ENCODE assay signal across 8 mouse cellular contexts in genomic region chr17:24886134-24886931, GRCm38 (mm10). TPM values are rescaled to one million over a fixed set of nuclear protein-coding genes. Genes with fewer than 3 reads are reported as not detected.
DNase-seq lines count a peak whose midpoint lies in the region; ATAC-seq lines count a peak whose summit lies in the region.

Gene Nubp2, minus strand, starts transcription at chr17:24886349.
Gene Spsb3, plus strand, starts transcription at chr17:24886643.

- WGBS in lung, embryonic 16.5 days = under 1% methylated on average over 66 of the region's 69 CpGs

- peak within 1 kb of the TSS; percentile 90 for H3K4me3 ChIP-seq in lung, embryonic 16.5 days (ENCODE audit: low read length)

- H3K27ac ChIP-seq in lung, embryonic 16.5 days (ENCODE audit: low read length) = peak within 1 kb of the TSS; percentile 43; the same call in 1 of the 2 replicates

- H3K9me3 ChIP-seq in lung, embryonic 16.5 days (ENCODE audit: control insufficient read depth, low read length) = no peaks in the 10 kb centered on the region

- H3K9ac ChIP-seq in lung, embryonic 16.5 days (ENCODE audit: low read length) = peak within 1 kb of the TSS; percentile 87

- H3K4me2 ChIP-seq in lung, embryonic 16.5 days (ENCODE audit: low read depth, low read length) = peak within 1 kb of the TSS; percentile 90

- DNase-seq in MEL-GATA-1-ER (ENCODE audit: extremely low read depth, low read depth) = peak; percentile 100
- peak; percentile 97 for DNase-seq in cerebellum, adult 8-10 months
- peak; percentile 99 for DNase-seq in forelimb bud, embryonic 11.5 days (ENCODE audit: low read depth, low spot score)
- DNase-seq in layer of hippocampus, adult 9-10 months (ENCODE audit: low spot score) = peak; percentile 99
- peak; percentile 85 for DNase-seq in ovary, postnatal 10 days (ENCODE audit: low spot score)
- peak; percentile 95 to 98 for DNase-seq in thymus, postnatal 10 days (ENCODE audit: low spot score in 2 of 2)

- H3K36me3 ChIP-seq in lung, embryonic 16.5 days (ENCODE audit: control insufficient read depth, insufficient read depth, low read length) = peaks cover 16% of the 10 kb centered on the region

- ATAC-seq in hematopoietic stem cell, adult 5-6 weeks (replicated peaks in 1 of 2; ENCODE audit: insufficient read depth in 1 of 2, low FRiP score in 2 of 2, low TSS enrichment in 1 of 2, low read depth in 1 of 2, poor library complexity in 2 of 2, severe bottlenecking in 2 of 2) = peak; percentile 94 to 95
- peak; percentile 97 for ATAC-seq in lung, embryonic 16.5 days (ENCODE audit: low read depth)

- peaks cover 17% of the 10 kb centered on the region for H3K4me1 ChIP-seq in lung, embryonic 16.5 days (replicated peaks; ENCODE audit: control insufficient read depth, insufficient read depth, low read length)

- no peaks in the 10 kb centered on the region for H3K27me3 ChIP-seq in lung, embryonic 16.5 days (ENCODE audit: control insufficient read depth, insufficient read depth, low read depth, low read length)

RNA-seq across cellular contexts. Expression of gene Nubp2, which starts in this region (rescaled TPM):
- total RNA-seq in hematopoietic stem cell, adult 5-6 weeks (2017) = 27.9 and 33.1 TPM in 2 replicates
- polyA plus RNA-seq in lung, embryonic 16.5 days (2015; fragmentation: Nextera tagmentation; extraction: Ambion mirVana) = 48.5 and 55.0 TPM in 2 replicates

RNA-seq across cellular contexts. Expression of gene Spsb3, which starts in this region (rescaled TPM):
- 6.0 and 12.9 TPM in 2 replicates for total RNA-seq in hematopoietic stem cell, adult 5-6 weeks (2017)
- 41.1 and 43.3 TPM in 2 replicates for polyA plus RNA-seq in lung, embryonic 16.5 days (2015; fragmentation: Nextera tagmentation; extraction: Ambion mirVana)

Comparison
In these comparisons a context has a peak if more than half of its experiments do, and no peak if none do; other contexts are left out.
1. Peak in every context shown above with its lines: DNase-seq, ATAC-seq, H3K4me3 ChIP-seq and H3K27ac ChIP-seq.